Mouse (Mus musculus) left cerebral cortex, postnatal 10 days (tissue): ENCODE measurements at regions not wholly inside any gene's neighbourhood (a gene's known extent, or its start where the extent isn't known, plus 50 kb on each side); places are given as distances from the start of the nearest gene placed in this dataset.
A peak's percentile ranks its signal among the peaks of the same experiment; 100 is the strongest.

Source experiments
- DNase-seq, 2 experiments: peaks; one replicate each; pipeline ENCODE4 v3.0.0; 2021 to 2022; ENCODE audit warnings: low spot score in 2 of 2, mixed read lengths in 1 of 2; ENCODE audit errors: extremely low spot score in 1 of 2
- intact Hi-C: fragments of 180-260 bp; cut with DNase I; formaldehyde crosslinking; loops from one replicate; pipeline ENCODE4 v1.15.1; 2025

DNA sequence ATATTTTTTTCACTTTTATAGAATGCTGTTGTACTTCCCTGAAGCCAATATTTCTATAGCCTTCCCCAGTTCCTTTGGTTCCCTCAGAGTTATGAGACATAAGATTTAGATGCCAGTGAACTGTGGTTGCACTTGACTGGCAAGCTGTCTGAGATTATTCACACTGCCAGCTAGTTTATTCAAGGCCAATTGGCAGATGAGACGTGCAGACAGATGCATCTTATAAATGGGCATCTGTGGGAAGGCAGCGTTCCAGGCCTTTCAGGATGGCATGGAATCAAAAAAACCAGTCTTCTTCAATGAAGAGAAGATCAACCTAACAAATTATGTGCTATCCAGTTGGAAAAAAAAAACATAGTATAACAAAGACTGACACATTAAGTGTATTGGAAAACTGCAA, 1225.6 kb upstream of the 1700009N14Rik start:
- peak in 1 of 2 experiments; percentile 12 for DNase-seq
- intact Hi-C loops: no loop called here
